Mouse (Mus musculus) gastrocnemius, adult 8-10 months (tissue): ENCODE data around the gene Zswim7. TPM values are rescaled to one million over a fixed set of nuclear protein-coding genes. Genes with fewer than 3 reads are reported as not detected.
A peak's percentile ranks its signal among the peaks of the same experiment; 100 is the strongest.
"Not testable (repeated sequence)": the region's sequence is repeated elsewhere in the genome, so short reads cannot be mapped to it uniquely, and the experiment has no call there.

ENCODE experiments used
- DNase-seq, 2 experiments: peaks; one replicate each; pipeline ENCODE4 v3.0.0; 2022; ENCODE audit warnings: low spot score in 2 of 2
- total RNA-seq, 4 experiments: library from RNA; stranded (reverse); gene quantifications; 2 replicates each; pipeline ENCODE4 v1.2.4; 2022

Zswim7 gene
- total RNA-seq: 10 to 100 TPM; 44.3 to 51.0 (median 47.8) TPM

- DNase-seq: peak; percentile 85 to 89
Measured at GRCm38 (mm10) chr11:62280675-62281600, at the start of gene Zswim7, which contains the start of gene Ttc19. Gene Zswim7, minus strand, starts transcription at chr11:62281375. Gene Ttc19, plus strand, starts transcription at chr11:62281473.

GRCm38 (mm10) chr11:62323659-62324058 lies 42.5 kb upstream of the Zswim7 start:
- DNase-seq: no peak

GRCm38 (mm10) chr11:62320097-62320496 lies 38.9 kb upstream of the Zswim7 start:
- DNase-seq: no peak

GRCm38 (mm10) chr11:62317746-62318145 lies 36.6 kb upstream of the Zswim7 start:
- DNase-seq: no peak

- no peak for DNase-seq
Measured at GRCm38 (mm10) chr11:62314984-62315383, 33.8 kb upstream of the Zswim7 start.

- DNase-seq: no peak
Measured at GRCm38 (mm10) chr11:62309296-62309695, 28.1 kb upstream of the Zswim7 start.

GRCm38 (mm10) chr11:62305866-62306265 lies 24.7 kb upstream of the Zswim7 start:
- no peak for DNase-seq

GRCm38 (mm10) chr11:62298883-62299282 lies 17.7 kb upstream of the Zswim7 start:
- DNase-seq: peak in 1 of 2 experiments; percentile 27

- no peak for DNase-seq
Measured at GRCm38 (mm10) chr11:62294121-62294520, 12.9 kb upstream of the Zswim7 start.

GRCm38 (mm10) chr11:62287700-62288099 lies 6.5 kb upstream of the Zswim7 start:
- no peak for DNase-seq

DNA sequence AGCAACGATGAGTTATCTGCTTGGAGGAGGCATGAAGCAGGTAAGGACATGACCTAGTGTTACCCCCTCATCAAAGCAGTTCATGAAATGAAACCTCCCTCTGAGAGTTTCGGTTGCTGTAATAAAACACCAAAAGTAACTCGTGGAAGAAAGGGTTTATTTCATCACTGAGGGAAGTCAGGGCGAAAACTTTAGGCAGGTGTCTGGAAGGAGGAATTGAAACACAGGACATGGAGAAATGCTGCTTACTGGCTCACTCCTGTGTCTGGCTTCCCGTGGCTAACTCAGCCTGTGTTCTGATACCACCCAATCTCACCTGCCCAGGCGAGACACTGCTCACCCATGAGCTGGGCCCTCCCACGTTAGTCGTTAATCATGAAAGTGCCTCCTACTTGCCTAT lies 3.8 kb upstream of the Zswim7 start:
- no peak for DNase-seq

DNA sequence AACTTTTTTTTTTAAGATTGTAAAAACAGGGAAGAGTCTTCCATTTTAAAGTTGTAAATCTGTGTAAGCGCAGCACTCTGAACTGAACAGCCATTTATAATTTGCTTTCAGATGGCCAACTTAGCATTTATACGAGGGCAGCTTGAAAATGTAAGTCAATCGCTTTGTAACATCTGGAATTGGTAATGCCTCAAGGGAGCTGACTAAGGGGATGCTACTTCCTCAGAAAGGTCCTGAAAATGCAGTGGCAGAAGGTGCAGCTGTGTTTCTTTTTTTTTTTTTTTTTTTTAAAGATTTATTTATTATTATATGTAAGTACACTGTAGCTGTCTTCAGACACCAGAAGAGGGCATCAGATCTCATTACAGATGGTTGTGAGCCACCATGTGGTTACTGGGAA lies 2.8 kb upstream of the Zswim7 start:
- not testable (repeated sequence) for DNase-seq

DNA sequence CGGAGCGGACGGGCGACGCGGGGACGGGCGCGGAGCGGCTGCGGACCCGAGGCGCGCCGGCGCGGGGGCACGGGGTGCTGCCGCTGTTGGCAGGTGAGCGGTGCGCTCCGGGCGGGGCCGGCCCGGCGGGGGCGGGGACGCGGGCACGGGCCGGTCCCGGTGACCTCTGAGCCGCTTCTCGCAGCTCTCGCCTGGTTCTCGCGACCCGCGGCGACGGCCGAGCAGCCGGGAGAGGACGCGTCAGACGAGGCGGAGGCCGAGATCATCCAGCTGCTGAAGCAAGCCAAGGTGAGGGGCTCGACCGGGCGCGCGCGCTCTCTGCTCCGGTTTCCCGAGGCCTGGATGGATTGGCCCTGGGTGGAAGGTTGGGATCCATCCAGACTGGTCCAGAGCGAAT lies 424 bp upstream of the Zswim7 start:
- DNase-seq: peak; percentile 70 to 75

DNA sequence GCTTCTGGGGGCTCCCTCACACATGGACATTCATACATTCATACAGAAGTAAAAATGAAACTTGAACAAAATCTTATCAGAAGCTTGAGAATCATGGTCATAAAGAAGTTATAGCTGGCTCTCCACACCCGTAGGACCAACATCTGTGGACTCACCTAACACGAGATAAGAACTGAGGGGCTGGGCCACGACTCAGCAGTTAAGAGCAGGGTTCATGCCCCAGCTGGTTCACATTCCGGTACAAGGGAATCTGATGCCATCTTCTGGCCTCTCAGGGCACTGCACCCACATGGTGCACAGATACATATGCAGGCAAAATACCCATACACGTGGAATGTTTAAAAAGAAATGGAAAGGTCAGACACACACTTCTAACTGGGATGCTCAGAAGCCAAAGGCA lies 3.1 kb downstream of the Zswim7 start:
- peak; percentile 27 to 28 for DNase-seq

DNA sequence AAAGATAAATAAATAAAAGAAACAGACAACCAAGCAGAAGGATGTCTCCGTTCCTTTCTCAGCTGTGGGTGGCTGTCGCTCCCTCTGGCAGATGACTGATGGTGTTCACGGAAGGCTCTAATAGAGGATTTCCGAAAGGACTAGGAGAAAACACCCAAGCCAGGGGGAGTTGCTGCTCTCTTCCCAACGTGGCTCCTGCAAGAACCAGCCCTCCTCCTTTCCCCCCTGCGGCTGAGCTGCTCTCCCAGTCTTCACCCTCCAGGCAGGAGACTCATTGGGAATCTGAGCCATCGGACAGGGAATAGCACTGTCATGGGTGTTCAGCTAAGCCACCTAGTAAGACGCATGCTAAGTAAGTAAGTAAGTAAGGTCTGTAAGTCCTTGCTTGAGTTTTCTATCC lies 4.1 kb downstream of the Zswim7 start:
- no peak for DNase-seq

GRCm38 (mm10) chr11:62270851-62271250 lies 10.3 kb downstream of the Zswim7 start:
- DNase-seq: no peak

- no peak for DNase-seq
Measured at GRCm38 (mm10) chr11:62269097-62269496, 12.1 kb downstream of the Zswim7 start.

DNA sequence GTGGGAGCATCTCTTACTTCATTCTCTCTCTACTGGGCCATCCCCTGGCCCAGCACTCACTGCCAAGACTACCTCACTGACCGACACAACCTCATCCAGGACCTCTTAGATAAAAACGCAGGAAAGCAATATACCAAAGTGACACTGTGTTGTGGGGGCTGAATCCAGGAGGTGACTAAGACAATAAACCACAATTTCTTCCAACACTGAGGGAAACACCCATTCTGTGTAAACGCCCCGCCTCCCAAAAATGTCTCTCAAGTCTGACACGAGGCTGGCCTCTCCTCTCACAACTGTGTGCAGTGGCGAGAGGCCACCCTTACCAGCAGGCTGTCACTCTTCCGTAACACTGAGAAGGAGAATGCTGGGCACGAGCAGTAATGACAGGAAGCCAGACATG lies 12.8 kb downstream of the Zswim7 start:
- DNase-seq: no peak

DNA sequence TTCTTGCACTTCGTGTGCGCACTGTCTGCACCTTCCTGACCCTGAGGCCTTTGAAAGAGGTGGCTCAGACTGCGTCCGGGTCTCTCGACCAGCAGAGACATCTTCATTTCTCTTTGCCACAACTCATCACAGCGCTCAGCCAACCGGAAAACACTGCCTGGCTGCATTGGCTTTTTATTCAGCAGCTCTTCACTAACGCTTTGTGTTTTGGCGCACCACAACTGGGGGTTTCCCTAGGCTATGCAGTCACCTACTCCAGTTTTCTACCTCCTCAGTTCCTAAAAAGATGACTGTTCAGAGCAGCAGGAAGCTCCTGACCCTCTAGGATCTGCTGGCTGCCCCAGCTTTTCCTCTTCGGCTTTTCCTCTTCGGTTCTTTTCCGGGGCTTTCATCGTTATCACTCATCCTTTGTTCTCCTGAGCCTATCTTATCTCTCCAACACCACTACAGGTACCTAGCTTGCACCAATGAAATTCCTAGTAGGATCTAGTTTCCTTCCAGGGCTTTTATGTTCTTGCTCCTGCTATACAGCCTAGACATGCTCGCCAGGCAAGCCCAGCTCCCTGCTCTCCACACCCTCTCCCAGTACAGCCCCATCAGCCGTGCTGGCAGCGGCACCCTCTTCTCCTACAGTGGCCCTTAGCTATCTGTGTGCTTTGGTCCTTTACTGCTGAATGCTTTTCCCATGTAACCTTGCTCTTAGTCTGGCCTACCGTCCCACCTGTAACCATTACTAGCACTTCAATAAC lies 14.5 kb downstream of the Zswim7 start:
- DNase-seq: no peak

DNA sequence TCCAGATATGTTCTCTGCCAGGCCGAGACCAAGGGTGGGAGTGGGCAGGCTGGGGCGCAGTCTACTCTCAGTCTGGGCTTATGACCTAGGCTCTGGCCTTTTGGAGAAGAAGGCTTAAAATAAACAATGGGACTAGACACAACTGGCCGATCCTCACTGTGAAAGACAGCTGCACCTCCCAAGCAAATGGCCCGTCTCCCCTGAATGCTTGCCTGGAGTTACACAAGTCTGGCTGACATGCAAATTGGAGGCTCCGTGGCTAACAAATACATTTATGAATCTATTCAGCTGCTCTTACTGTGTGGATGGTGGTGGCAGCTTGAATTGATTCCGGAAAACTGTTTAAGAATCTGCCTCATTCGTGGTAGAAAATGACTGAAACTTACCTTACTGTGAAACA lies 15.5 kb downstream of the Zswim7 start:
- DNase-seq: no peak

- no peak for DNase-seq
Measured at GRCm38 (mm10) chr11:62264018-62264417, 17.2 kb downstream of the Zswim7 start.

DNA sequence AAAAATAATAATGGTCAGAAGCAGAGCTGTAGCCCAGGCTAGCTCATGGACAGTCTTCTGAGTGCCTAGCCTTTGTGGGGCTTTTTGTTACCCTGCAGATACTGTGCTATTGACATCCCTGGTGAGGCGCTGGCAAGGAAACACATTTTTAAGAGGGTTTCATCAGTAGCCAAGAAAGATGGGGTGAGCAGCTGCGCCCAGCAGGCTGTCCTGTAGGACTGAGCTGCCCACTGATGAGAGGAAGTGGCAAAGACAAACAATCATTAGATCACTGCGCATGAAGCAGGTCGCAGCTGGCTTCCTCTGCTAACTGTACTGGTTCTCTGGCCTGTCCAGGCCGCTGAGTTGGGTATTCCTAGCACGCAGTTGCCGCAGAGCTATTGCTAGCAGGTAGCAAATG lies 17.6 kb downstream of the Zswim7 start:
- DNase-seq: no peak
